Mouse (Mus musculus) liver, postnatal 0 days (tissue): ENCODE results near the gene Col9a1.

ENCODE experiments used
- CTCF ChIP-seq: sonication (generic); IDR thresholded peaks from 2 replicates; pipeline ENCODE4 v1.5.1; 2016; ENCODE audit warnings: antibody characterized with exemption, low read depth
- EP300 ChIP-seq: IDR thresholded peaks from 2 replicates; pipeline ENCODE4 v1.6.1; 2016; ENCODE audit warnings: antibody characterized with exemption, low read depth, mild to moderate bottlenecking

DNA sequence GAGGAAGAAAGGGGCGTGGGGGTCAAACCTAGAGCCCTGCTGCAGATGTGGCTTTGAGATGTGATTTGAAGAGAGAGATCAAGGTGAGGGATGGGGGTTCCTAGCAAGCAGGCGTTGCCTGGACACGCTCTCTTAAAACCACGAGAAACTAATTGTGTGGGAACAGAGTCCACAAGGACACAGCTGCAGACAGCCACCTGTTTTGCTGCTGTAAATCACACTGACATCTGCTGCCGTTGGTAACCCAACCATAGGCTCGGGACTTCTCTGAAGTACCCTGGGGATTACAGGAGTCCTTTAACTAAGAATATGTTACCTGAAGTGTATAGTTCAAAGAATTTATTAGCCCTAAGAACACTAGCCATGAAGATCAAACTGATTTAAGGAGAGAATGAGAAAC is 109.0 kb downstream of the Col9a1 start:
- TF ChIP-seq CTCF (no peak), EP300 (no peak)
